Mouse (Mus musculus) G1E (cell line): ENCODE results near the gene Phf11b. TPM values are rescaled to one million over a fixed set of nuclear protein-coding genes. Genes with fewer than 3 reads are reported as not detected.
"Not testable (repeated sequence)": the region's sequence is repeated elsewhere in the genome, so short reads cannot be mapped to it uniquely, and the experiment has no call there.

Experiments used
- ATAC-seq: 2 replicates; pipeline ENCODE4 v1.8.0; 2016; ENCODE audit warnings: mild to moderate bottlenecking; ENCODE audit not compliant: insufficient number of reproducible peaks, poor library complexity, low FRiP score, severe bottlenecking; ENCODE audit errors: extremely low read depth
- DNase-seq: peaks from one replicate; pipeline ENCODE4 v3.0.0; 2012; ENCODE audit warnings: low spot score
- H3K27me3 ChIP-seq: 2 replicates; pipeline ENCODE4 v1.6.1; 2012; ENCODE audit warnings: mild to moderate bottlenecking, low read length, inconsistent platforms; ENCODE audit not compliant: insufficient read depth
- H3K36me3 ChIP-seq: replicated peaks from 2 replicates; pipeline ENCODE3; 2012; ENCODE audit warnings: mild to moderate bottlenecking, inconsistent platforms
- H3K4me1 ChIP-seq: 2 replicates; pipeline ENCODE4 v1.6.1; 2012; ENCODE audit warnings: low read depth, low read length, inconsistent platforms, mixed read lengths; ENCODE audit not compliant: insufficient read depth
- H3K4me3 ChIP-seq: 2 replicates; pipeline ENCODE4 v1.5.1; 2012; ENCODE audit warnings: low read depth, mild to moderate bottlenecking, inconsistent platforms, low read length, moderate library complexity, mixed read lengths
- H3K9me3 ChIP-seq: replicated peaks from 2 replicates; pipeline ENCODE4 v1.6.1; 2012; ENCODE audit warnings: inconsistent platforms
- CTCF ChIP-seq: IDR thresholded peaks from 2 replicates; pipeline ENCODE4 v1.5.1; 2012; ENCODE audit warnings: low read depth, low read length, inconsistent platforms, mixed read lengths
- GATA1 ChIP-seq: IDR thresholded peaks from 2 replicates; pipeline ENCODE4 v1.6.1; 2012; ENCODE audit warnings: borderline replicate concordance, low read length, inconsistent platforms, mixed read lengths
- GATA2 ChIP-seq: IDR thresholded peaks from 2 replicates; pipeline ENCODE4 v1.6.1; 2012; ENCODE audit warnings: low read depth, low read length, inconsistent platforms, borderline replicate concordance
- POLR2AphosphoS5 ChIP-seq: IDR thresholded peaks from 2 replicates; pipeline ENCODE4 v1.6.1; 2012; ENCODE audit warnings: low read depth, low read length, inconsistent platforms; ENCODE audit not compliant: insufficient replicate concordance
- TAL1 ChIP-seq: conservative IDR thresholded peaks from 2 replicates; pipeline ENCODE4 v1.6.1; 2012; ENCODE audit warnings: low read depth, low read length, inconsistent platforms, mixed read lengths
- polyA plus RNA-seq: library from polyadenylated mRNA; stranded (reverse); fragments of >175 nt; gene quantifications from 2 replicates; pipeline ENCODE4 v1.2.3, GENCODE M21; 2012
- total RNA-seq, 2 experiments: library from RNA; stranded (forward) in 1 of 2; stranded (reverse) in 1 of 2; fragments of 200-1000 nt in 1 of 2; fragments of >200 nt in 1 of 2; fragmentation: Nextera tagmentation in 1 of 2; gene quantifications; 2 replicates each; pipeline ENCODE4 v1.2.3; 2014 to 2017

The Phf11b gene
- not detected in 2 replicates for total RNA-seq (2014; fragmentation: Nextera tagmentation)
- total RNA-seq (2017) = 0.17 TPM in 1 of 2 replicates, not detected in the other
- not detected in 2 replicates for polyA plus RNA-seq

GRCm38 (mm10) chr14:59341189-59341588 lies at the start of gene Phf11b:
TSS of gene Phf11b (minus strand) at chr14:59341351.
- not testable (repeated sequence) for ATAC-seq, H3K36me3 ChIP-seq, H3K9me3 ChIP-seq, DNase-seq, H3K4me3 ChIP-seq, H3K27me3 ChIP-seq, H3K4me1 ChIP-seq

- H3K27me3 ChIP-seq, H3K36me3 ChIP-seq, ATAC-seq, H3K4me1 ChIP-seq, H3K9me3 ChIP-seq, DNase-seq, H3K4me3 ChIP-seq: not testable (repeated sequence)
Measured at GRCm38 (mm10) chr14:59390181-59390580, 49.0 kb upstream of the Phf11b start.

GRCm38 (mm10) chr14:59389532-59389931 lies 48.4 kb upstream of the Phf11b start:
- DNase-seq (no peak), ATAC-seq (no peak)
- TF ChIP-seq POLR2AphosphoS5 = no peak
- TF ChIP-seq GATA1 = no peak
- TF ChIP-seq GATA2 = no peak
- TF ChIP-seq TAL1 = no peak
- no peak for TF ChIP-seq CTCF
- H3K36me3 ChIP-seq = peaks cover 2% of the 10 kb centered on the region
- H3K4me3 ChIP-seq = no peak overlapping the region
- no peaks in the 10 kb centered on the region for H3K9me3 ChIP-seq
- H3K27me3 ChIP-seq = no peaks in the 10 kb centered on the region
- H3K4me1 ChIP-seq = no peaks in the 10 kb centered on the region

- TF ChIP-seq GATA1 (no peak), CTCF (no peak), TAL1 (no peak), GATA2 (no peak), POLR2AphosphoS5 (no peak)
- no peaks in the 10 kb centered on the region; the same call in 1 of the 2 replicates for H3K27me3 ChIP-seq
- DNase-seq (no peak), ATAC-seq (no peak)
- H3K36me3 ChIP-seq = no peaks in the 10 kb centered on the region
- no peak overlapping the region for H3K4me3 ChIP-seq
- H3K4me1 ChIP-seq = no peaks in the 10 kb centered on the region
- H3K9me3 ChIP-seq = no peaks in the 10 kb centered on the region
Measured at GRCm38 (mm10) chr14:59370348-59371068, 29.4 kb upstream of the Phf11b start.

- Histone ChIP-seq H3K4me1 (peaks cover 2% of the 10 kb centered on the region; the same call in 1 of the 2 replicates), H3K4me3 (no peak overlapping the region), H3K9me3 (no peaks in the 10 kb centered on the region), H3K36me3 (no peaks in the 10 kb centered on the region), H3K27me3 (no peaks in the 10 kb centered on the region; the same call in 1 of the 2 replicates)
- ATAC-seq (no peak), DNase-seq (no peak)
- TF ChIP-seq POLR2AphosphoS5 = no peak
- no peak for TF ChIP-seq GATA1
- TF ChIP-seq GATA2 = no peak
- no peak for TF ChIP-seq CTCF
- TF ChIP-seq TAL1 = no peak
Measured at GRCm38 (mm10) chr14:59366386-59367105, 25.4 kb upstream of the Phf11b start.

- no peak within 1 kb of the TSS for H3K4me3 ChIP-seq
- no peak; the same call in 1 of the 2 replicates for ATAC-seq
- no peak for DNase-seq
Measured at GRCm38 (mm10) chr14:59365244-59365644, 24.1 kb upstream of the Phf11b start, which contains the start of gene Phf11d. TSS of gene Phf11d (minus strand) at chr14:59365470.

More at GRCm38 (mm10) chr14:59365244-59365644, 24.1 kb upstream of the Phf11b start, which contains the start of gene Phf11d:
- no peak for TF ChIP-seq GATA1
- TF ChIP-seq GATA2 = no peak
- TF ChIP-seq TAL1 = no peak
- TF ChIP-seq POLR2AphosphoS5 = no peak
- TF ChIP-seq CTCF = no peak
- Histone ChIP-seq H3K4me1 (peaks cover 2% of the 10 kb centered on the region; the same call in 1 of the 2 replicates), H3K36me3 (no peaks in the 10 kb centered on the region), H3K27me3 (no peaks in the 10 kb centered on the region), H3K9me3 (no peaks in the 10 kb centered on the region)
